Mouse (Mus musculus) common myeloid progenitor, adult 5-6 weeks (primary cell): ENCODE results near the gene Iqschfp. TPM values are rescaled to one million over a fixed set of nuclear protein-coding genes. Genes with fewer than 3 reads are reported as not detected.

Experiments
- ATAC-seq: replicated peaks from 2 replicates; pipeline ENCODE4 v1.8.0; 2016; ENCODE audit warnings: low read depth, mild to moderate bottlenecking, moderate TSS enrichment, inconsistent platforms; ENCODE audit not compliant: poor library complexity, severe bottlenecking
- total RNA-seq: library from RNA; stranded (forward); fragments of 200-1000, 187-1606 nt; gene quantifications from 2 replicates; pipeline ENCODE4 v1.2.3, GENCODE M21; 2017

Iqschfp gene
- total RNA-seq, 1 experiment from 2014 or later = not detected

- ATAC-seq = no peak
Measured at GRCm38 (mm10) chr3:67952517-67952940, 60.5 kb downstream of the Iqschfp start.

GRCm38 (mm10) chr3:67954459-67955065 is 62.5 kb downstream of the Iqschfp start:
- no peak for ATAC-seq

- no peak for ATAC-seq
Measured at GRCm38 (mm10) chr3:67959672-67960071, 67.6 kb downstream of the Iqschfp start.

GRCm38 (mm10) chr3:67960133-67960532 is 68.1 kb downstream of the Iqschfp start:
- no peak for ATAC-seq

- no peak for ATAC-seq
Measured at GRCm38 (mm10) chr3:67960727-67961126, 68.7 kb downstream of the Iqschfp start.

GRCm38 (mm10) chr3:67961934-67962639 is 70.1 kb downstream of the Iqschfp start:
- no peak for ATAC-seq

- no peak for ATAC-seq
Measured at GRCm38 (mm10) chr3:67974340-67974998, 82.4 kb downstream of the Iqschfp start.

GRCm38 (mm10) chr3:67980006-67980405 is 88.0 kb downstream of the Iqschfp start:
- ATAC-seq = no peak

GRCm38 (mm10) chr3:67983329-67983728 is 91.3 kb downstream of the Iqschfp start:
- ATAC-seq = no peak

GRCm38 (mm10) chr3:68002415-68002814 is 110.4 kb downstream of the Iqschfp start:
- ATAC-seq = no peak

- no peak for ATAC-seq
Measured at GRCm38 (mm10) chr3:68012342-68012741, 120.3 kb downstream of the Iqschfp start.

GRCm38 (mm10) chr3:68015786-68016185 is 123.8 kb downstream of the Iqschfp start:
- no peak for ATAC-seq

GRCm38 (mm10) chr3:68019401-68019800 is 127.4 kb downstream of the Iqschfp start:
- ATAC-seq = no peak

- ATAC-seq = no peak
Measured at GRCm38 (mm10) chr3:68036097-68036496, 144.1 kb downstream of the Iqschfp start.

GRCm38 (mm10) chr3:68042951-68043350 is 150.9 kb downstream of the Iqschfp start:
- no peak for ATAC-seq

- peak; percentile 83 for ATAC-seq
Measured at GRCm38 (mm10) chr3:68045475-68046416, 153.7 kb downstream of the Iqschfp start.

GRCm38 (mm10) chr3:68053538-68053937 is 161.5 kb downstream of the Iqschfp start:
- ATAC-seq = peak; percentile 69

- ATAC-seq = no peak
Measured at GRCm38 (mm10) chr3:68055071-68055470, 163.0 kb downstream of the Iqschfp start.

GRCm38 (mm10) chr3:68056373-68057275 is 164.6 kb downstream of the Iqschfp start:
- peak; percentile 82 for ATAC-seq
